Mouse (Mus musculus) midbrain, embryonic 15.5 days (tissue): ENCODE results near the gene Rhobtb3. TPM values are rescaled to one million over a fixed set of nuclear protein-coding genes. Genes with fewer than 3 reads are reported as not detected.

Source experiments
- ATAC-seq: fragments of 200-750 bp; cut with Nextera tagmentation; replicated peaks from 2 replicates; pipeline ENCODE4 v1.8.0; 2017; ENCODE audit warnings: moderate TSS enrichment
- H3K27ac ChIP-seq: fragments of 300-500 bp; sonication (generic); 2 replicates; pipeline ENCODE4 v1.5.1; 2015; ENCODE audit warnings: mild to moderate bottlenecking, inconsistent platforms
- H3K27me3 ChIP-seq: fragments of 300-500 bp; sonication (generic); replicated peaks from 2 replicates; pipeline ENCODE4 v1.6.1; 2015; ENCODE audit warnings: inconsistent platforms
- H3K36me3 ChIP-seq: fragments of 300-500 bp; sonication (generic); replicated peaks from 2 replicates; pipeline ENCODE4 v1.6.1; 2015; ENCODE audit warnings: inconsistent platforms
- H3K4me1 ChIP-seq: fragments of 300-500 bp; sonication (generic); 2 replicates; pipeline ENCODE4 v1.6.1; 2015; ENCODE audit warnings: inconsistent platforms
- H3K4me2 ChIP-seq: fragments of 300-500 bp; sonication (generic); 2 replicates; pipeline ENCODE4 v1.6.1; 2015; ENCODE audit warnings: inconsistent platforms, mild to moderate bottlenecking, moderate library complexity
- H3K4me3 ChIP-seq: fragments of 300-500 bp; sonication (generic); 2 replicates; pipeline ENCODE4 v1.5.1; 2015; ENCODE audit warnings: mild to moderate bottlenecking, inconsistent platforms
- H3K9ac ChIP-seq: fragments of 300-500 bp; sonication (generic); 2 replicates; pipeline ENCODE4 v1.6.1; 2015; ENCODE audit warnings: mild to moderate bottlenecking, inconsistent platforms
- H3K9me3 ChIP-seq: fragments of 300-500 bp; sonication (generic); 2 replicates; pipeline ENCODE4 v1.6.1; 2016; ENCODE audit warnings: inconsistent platforms
- WGBS: fragments of 180-500 bp; shearing (Covaris S2); methylation state at CpG from one replicate; pipeline ENCODE4 v1.1.7; 2015; ENCODE audit warnings: mixed read lengths; 5-methylcytosine and 5-hydroxymethylcytosine counted together
- polyA plus RNA-seq: library from polyadenylated mRNA; unstranded; fragments of >200 nt; fragmentation: Nextera tagmentation; extraction: Ambion mirVana; gene quantifications from 2 replicates; pipeline ENCODE4 v1.2.1, GENCODE M21; 2015

Gene Rhobtb3
- polyA plus RNA-seq, 1 experiment from 2014 or later = 23.2 TPM

- H3K27ac ChIP-seq = no peak overlapping the region
- no peak overlapping the region for H3K4me2 ChIP-seq
- no peak overlapping the region for H3K4me3 ChIP-seq
- no peak overlapping the region for H3K9ac ChIP-seq
- H3K36me3 ChIP-seq = 0 out of 2 replicates have a peak, but pooled peaks cover 8% of the 10 kb centered on the region
- H3K27me3 ChIP-seq = no peaks in the 10 kb centered on the region
- H3K4me1 ChIP-seq = no peaks in the 10 kb centered on the region
- no peak for ATAC-seq
- no peaks in the 10 kb centered on the region for H3K9me3 ChIP-seq
- 90% methylated on average over 4 of the region's 4 CpGs for WGBS
Measured at GRCm38 (mm10) chr13:75874608-75875376, 68.9 kb downstream of the Rhobtb3 start.

- no peaks in the 10 kb centered on the region for H3K27me3 ChIP-seq
- H3K9ac ChIP-seq = no peak overlapping the region
- H3K27ac ChIP-seq = no peak overlapping the region
- H3K9me3 ChIP-seq = no peaks in the 10 kb centered on the region
- no peaks in the 10 kb centered on the region for H3K4me1 ChIP-seq
- H3K4me3 ChIP-seq = no peak overlapping the region
- 0 out of 2 replicates have a peak, but pooled peaks cover 5% of the 10 kb centered on the region for H3K36me3 ChIP-seq
- ATAC-seq = no peak
- 91% methylated on average over 2 of the region's 2 CpGs for WGBS
- no peak overlapping the region for H3K4me2 ChIP-seq
Measured at GRCm38 (mm10) chr13:75867876-75868275, 75.8 kb downstream of the Rhobtb3 start.

GRCm38 (mm10) chr13:75865486-75866184 lies 78.1 kb downstream of the Rhobtb3 start:
- no peak overlapping the region for H3K9ac ChIP-seq
- no peaks in the 10 kb centered on the region for H3K9me3 ChIP-seq
- ATAC-seq = no peak
- H3K4me2 ChIP-seq = no peak overlapping the region
- no peaks in the 10 kb centered on the region for H3K36me3 ChIP-seq
- no peak overlapping the region for H3K27ac ChIP-seq
- no peaks in the 10 kb centered on the region for H3K27me3 ChIP-seq
- no peaks in the 10 kb centered on the region for H3K4me1 ChIP-seq
- H3K4me3 ChIP-seq = no peak overlapping the region

- no peaks in the 10 kb centered on the region for H3K9me3 ChIP-seq
- H3K27ac ChIP-seq = no peak overlapping the region
- H3K36me3 ChIP-seq = no peaks in the 10 kb centered on the region
- no peak overlapping the region for H3K4me2 ChIP-seq
- H3K9ac ChIP-seq = no peak overlapping the region
- no peak overlapping the region for H3K4me3 ChIP-seq
- H3K4me1 ChIP-seq = no peaks in the 10 kb centered on the region
- WGBS = 71% methylated on average over 1 of the region's 1 CpGs
- no peak for ATAC-seq
- no peaks in the 10 kb centered on the region for H3K27me3 ChIP-seq
Measured at GRCm38 (mm10) chr13:75859264-75859844, 84.4 kb downstream of the Rhobtb3 start.

- no peaks in the 10 kb centered on the region for H3K27me3 ChIP-seq
- 89% methylated on average over 3 of the region's 3 CpGs for WGBS
- H3K9ac ChIP-seq = no peak overlapping the region
- no peaks in the 10 kb centered on the region for H3K9me3 ChIP-seq
- no peaks in the 10 kb centered on the region for H3K4me1 ChIP-seq
- no peak overlapping the region for H3K27ac ChIP-seq
- no peak overlapping the region for H3K4me2 ChIP-seq
- H3K36me3 ChIP-seq = no peaks in the 10 kb centered on the region
- no peak overlapping the region for H3K4me3 ChIP-seq
- ATAC-seq = no peak
Measured at GRCm38 (mm10) chr13:75853118-75853517, 90.6 kb downstream of the Rhobtb3 start.

GRCm38 (mm10) chr13:75852027-75852426 lies 91.7 kb downstream of the Rhobtb3 start:
- H3K9ac ChIP-seq = no peak overlapping the region
- no peaks in the 10 kb centered on the region for H3K27me3 ChIP-seq
- no peak overlapping the region for H3K4me2 ChIP-seq
- no peak overlapping the region for H3K27ac ChIP-seq
- 95% methylated on average over 4 of the region's 4 CpGs for whole genome bisulfite sequencing
- H3K9me3 ChIP-seq = no peaks in the 10 kb centered on the region
- no peaks in the 10 kb centered on the region for H3K36me3 ChIP-seq
- no peak for ATAC-seq
- no peak overlapping the region for H3K4me3 ChIP-seq
- no peaks in the 10 kb centered on the region for H3K4me1 ChIP-seq

- WGBS = 72% methylated on average over 6 of the region's 6 CpGs
- H3K4me1 ChIP-seq = peaks cover under 1% of the 10 kb centered on the region; the same call in 1 of the 2 replicates
- H3K27ac ChIP-seq = no peak overlapping the region
- no peaks in the 10 kb centered on the region for H3K36me3 ChIP-seq
- no peak for ATAC-seq
- no peaks in the 10 kb centered on the region for H3K9me3 ChIP-seq
- no peak overlapping the region for H3K9ac ChIP-seq
- H3K27me3 ChIP-seq = no peaks in the 10 kb centered on the region
- no peak overlapping the region for H3K4me2 ChIP-seq
- no peak overlapping the region for H3K4me3 ChIP-seq
Measured at GRCm38 (mm10) chr13:75847027-75847426, 96.7 kb downstream of the Rhobtb3 start.

GRCm38 (mm10) chr13:75845519-75846166 lies 98.1 kb downstream of the Rhobtb3 start:
- Histone ChIP-seq H3K27ac (no peak overlapping the region), H3K4me3 (no peak overlapping the region), H3K9ac (no peak overlapping the region), H3K36me3 (no peaks in the 10 kb centered on the region), H3K4me1 (peaks cover 14% of the 10 kb centered on the region), H3K9me3 (no peaks in the 10 kb centered on the region), H3K27me3 (no peaks in the 10 kb centered on the region), H3K4me2 (no peak overlapping the region)
- WGBS = 49% methylated on average over 4 of the region's 4 CpGs
- no peak for ATAC-seq

- Histone ChIP-seq H3K9ac (no peak overlapping the region), H3K4me3 (no peak overlapping the region), H3K27me3 (no peaks in the 10 kb centered on the region), H3K9me3 (no peaks in the 10 kb centered on the region), H3K36me3 (no peaks in the 10 kb centered on the region), H3K27ac (no peak overlapping the region), H3K4me1 (peaks cover 17% of the 10 kb centered on the region), H3K4me2 (no peak overlapping the region)
- WGBS = 95% methylated on average over 2 of the region's 2 CpGs
- no peak for ATAC-seq
Measured at GRCm38 (mm10) chr13:75844833-75845518, 98.7 kb downstream of the Rhobtb3 start.

- no peak overlapping the region for H3K4me3 ChIP-seq
- no peak overlapping the region for H3K9ac ChIP-seq
- peaks cover 21% of the 10 kb centered on the region for H3K4me1 ChIP-seq
- H3K27ac ChIP-seq = no peak overlapping the region
- 85% methylated on average over 8 of the region's 8 CpGs for WGBS
- ATAC-seq = no peak
- no peak overlapping the region for H3K4me2 ChIP-seq
- no peaks in the 10 kb centered on the region for H3K9me3 ChIP-seq
- no peaks in the 10 kb centered on the region for H3K36me3 ChIP-seq
- no peaks in the 10 kb centered on the region for H3K27me3 ChIP-seq
Measured at GRCm38 (mm10) chr13:75843993-75844683, 99.6 kb downstream of the Rhobtb3 start.

GRCm38 (mm10) chr13:75843331-75843730 lies 100.4 kb downstream of the Rhobtb3 start:
- ATAC-seq = no peak

More at GRCm38 (mm10) chr13:75843331-75843730, 100.4 kb downstream of the Rhobtb3 start:
- 95% methylated on average over 5 of the region's 5 CpGs for WGBS
- Histone ChIP-seq H3K4me1 (peaks cover 24% of the 10 kb centered on the region), H3K9me3 (no peaks in the 10 kb centered on the region), H3K27me3 (no peaks in the 10 kb centered on the region), H3K4me2 (no peak overlapping the region), H3K4me3 (no peak overlapping the region), H3K9ac (no peak overlapping the region), H3K27ac (no peak overlapping the region), H3K36me3 (no peaks in the 10 kb centered on the region)
